Mouse (Mus musculus) megakaryocyte, adult 5-6 weeks (primary cell): ENCODE data around the gene Atad2b. TPM values are rescaled to one million over a fixed set of nuclear protein-coding genes. Genes with fewer than 3 reads are reported as not detected.
A peak's percentile ranks its signal among the peaks of the same experiment; 100 is the strongest.
"Not testable (repeated sequence)": the region's sequence is repeated elsewhere in the genome, so short reads cannot be mapped to it uniquely, and the experiment has no call there.

ENCODE experiments used
- ATAC-seq: 2 replicates; pipeline ENCODE4 v1.8.0; 2016; ENCODE audit warnings: mild to moderate bottlenecking, inconsistent platforms; ENCODE audit not compliant: poor library complexity, severe bottlenecking
- total RNA-seq, 2 experiments: library from RNA; stranded (forward) in 1 of 2; stranded (reverse) in 1 of 2; fragments of 153-499, 151-499 nt in 1 of 2; fragments of 221-1000, 200-1000 nt in 1 of 2; gene quantifications; 2 replicates each; pipeline versions ENCODE4 v1.2.3 to v1.2.4; 2015 to 2017

The Atad2b gene
- 79.0 and 90.2 TPM in 2 replicates for total RNA-seq (2015)
- total RNA-seq (2017), result 56.8 and 63.5 TPM in 2 replicates

DNA sequence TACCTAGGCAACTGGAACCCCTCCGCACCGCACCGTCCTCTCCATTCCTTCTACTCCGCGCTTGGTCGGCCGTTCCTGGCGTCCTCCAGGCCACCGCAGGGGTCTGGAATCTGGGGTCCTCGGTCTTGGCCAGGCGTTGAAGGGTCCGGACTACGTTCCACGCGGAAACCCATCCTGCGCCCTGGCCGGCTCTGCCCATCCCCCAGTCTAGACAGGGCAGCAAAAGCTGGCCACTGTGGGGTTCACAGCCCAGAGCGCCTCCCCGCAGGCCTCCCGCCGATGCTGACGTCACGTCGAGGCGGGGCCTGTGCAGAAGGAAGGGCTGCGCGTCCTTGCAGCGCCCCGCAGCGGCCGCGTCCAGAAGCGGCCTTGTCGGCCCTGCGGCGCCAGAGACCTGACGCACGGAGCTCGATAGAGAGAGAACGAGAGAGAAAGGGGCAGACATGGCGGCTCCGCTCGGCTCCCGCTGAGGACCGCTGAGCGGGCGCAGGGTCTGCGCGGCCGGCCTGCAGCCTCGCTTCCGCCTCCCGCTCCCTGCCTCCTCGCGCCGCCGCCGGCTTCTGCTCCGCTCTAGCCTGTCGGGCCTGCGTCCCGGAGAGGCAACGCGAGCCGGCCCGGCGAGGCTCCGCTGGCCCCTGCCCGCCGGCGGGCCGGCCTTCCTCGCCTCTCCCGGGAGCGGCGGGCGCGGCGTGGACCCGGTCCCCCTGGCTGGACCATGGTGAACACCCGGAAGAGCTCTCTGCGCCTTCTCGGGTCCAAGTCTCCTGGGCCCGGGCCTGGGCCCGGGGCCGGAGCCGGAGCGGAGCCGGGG lies at the start of gene Atad2b:
Atad2b (plus strand) TSS at position 360 of the 811 bp plus-strand sequence.
- peak; percentile 88 for ATAC-seq

DNA sequence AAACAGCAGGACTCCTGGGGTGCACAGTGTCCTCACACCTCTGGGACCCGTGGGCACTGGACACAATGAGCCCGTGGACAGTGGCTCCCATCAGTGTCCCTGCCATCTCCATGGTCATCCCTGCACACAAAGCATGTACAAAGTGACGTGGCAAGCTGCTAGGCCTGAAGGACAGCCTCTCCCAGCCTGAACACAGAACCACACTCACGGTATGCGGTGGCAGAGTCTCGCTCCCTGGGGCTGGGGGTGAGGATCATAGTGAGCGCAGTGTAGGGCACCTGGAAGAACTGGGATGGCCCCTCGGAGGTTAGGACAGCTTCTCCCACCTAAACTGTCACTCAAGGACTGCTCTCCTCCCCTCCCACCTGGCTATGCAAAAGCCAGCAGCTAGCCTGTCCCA lies 48.2 kb upstream of the Atad2b start:
- ATAC-seq, result no peak

DNA sequence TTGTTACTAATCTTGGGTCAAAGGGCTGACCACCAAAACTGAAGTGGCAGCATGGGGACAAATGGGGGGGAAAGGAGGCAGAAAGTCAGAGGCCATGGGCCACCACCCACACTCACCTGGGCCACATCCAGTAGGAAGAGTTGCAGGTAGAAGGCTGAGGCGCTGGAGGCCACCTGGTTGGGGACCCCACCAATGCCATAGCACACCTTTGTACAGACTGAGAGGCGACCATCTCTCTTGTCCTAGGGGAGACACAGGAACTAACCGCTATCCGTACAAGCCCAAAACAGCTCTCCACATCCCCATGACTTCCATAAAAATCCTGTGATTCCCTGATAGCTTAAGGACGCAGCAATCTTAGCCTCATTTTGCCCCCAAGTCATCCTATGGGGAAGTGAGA lies 45.9 kb upstream of the Atad2b start:
- no peak for ATAC-seq

- ATAC-seq, result no peak
Observed at GRCm38 (mm10) chr12:4872273-4872672, 44.9 kb upstream of the Atad2b start.

GRCm38 (mm10) chr12:4872983-4873477 lies 44.1 kb upstream of the Atad2b start:
- 0 out of 2 replicates have a peak, but pooled peaks have one; percentile 35 for ATAC-seq

GRCm38 (mm10) chr12:4873531-4873930 lies 43.6 kb upstream of the Atad2b start:
- no peak for ATAC-seq

DNA sequence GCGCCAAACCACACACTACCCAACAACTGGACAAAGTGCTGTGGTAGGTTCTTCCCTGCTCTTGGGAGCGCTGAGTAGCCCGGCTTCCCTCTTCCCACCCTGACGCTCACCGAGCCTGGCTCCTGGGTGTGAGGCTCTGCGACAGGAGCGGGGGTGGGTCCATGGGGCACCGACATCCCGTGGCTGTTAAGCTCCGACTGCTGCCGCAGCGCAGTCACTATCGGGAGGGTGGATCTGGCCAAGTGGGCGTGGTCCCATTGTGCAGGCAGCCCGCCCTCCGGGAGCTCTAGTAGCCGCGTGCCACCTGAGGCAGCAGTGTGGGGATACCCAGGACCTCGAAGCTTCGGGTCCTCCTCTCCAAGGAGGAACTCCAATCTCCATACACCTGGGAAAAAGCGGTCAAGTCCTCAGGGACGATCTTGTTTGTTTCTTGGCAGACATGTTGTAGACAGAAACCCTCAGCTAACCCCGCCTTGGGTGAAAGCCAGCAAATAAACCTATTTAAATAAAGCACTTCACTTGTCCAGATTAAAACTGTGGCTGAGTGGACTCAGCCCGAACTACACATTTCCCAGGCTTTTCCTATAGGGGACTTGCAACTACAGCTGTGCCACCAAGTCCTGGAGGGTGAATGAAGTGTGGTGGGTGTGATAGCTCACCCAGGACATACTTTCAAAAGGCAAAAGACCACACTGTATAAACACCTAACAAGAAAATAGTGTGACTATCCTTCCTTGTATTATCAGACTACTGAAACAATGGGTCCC lies 42.8 kb upstream of the Atad2b start, which contains the start of gene Mfsd2b:
Mfsd2b (minus strand) TSS at position 199 of the 767 bp plus-strand sequence.
- ATAC-seq, result peak; percentile 88

DNA sequence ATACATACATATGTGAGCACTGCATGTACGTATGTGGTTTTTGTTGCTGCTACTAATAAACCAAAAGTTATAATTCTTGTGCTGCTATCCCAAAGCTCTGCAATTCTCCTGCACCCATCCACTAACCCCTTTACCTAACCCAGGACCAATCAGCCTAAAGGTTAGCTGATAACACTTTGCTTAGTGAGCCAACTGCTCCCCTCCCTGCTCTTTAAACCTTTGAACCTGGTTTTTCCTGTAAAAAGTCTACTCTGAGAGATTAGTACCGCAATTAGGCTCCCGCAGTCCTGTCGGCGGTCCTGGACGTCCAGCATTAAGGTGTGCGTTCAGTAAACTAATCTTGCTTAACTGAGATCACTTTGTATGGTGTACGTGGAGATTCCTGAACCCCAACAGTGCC lies 41.5 kb upstream of the Atad2b start:
- no peak for ATAC-seq

GRCm38 (mm10) chr12:4878296-4878783 lies 38.8 kb upstream of the Atad2b start:
- no peak for ATAC-seq

GRCm38 (mm10) chr12:4879048-4879447 lies 38.1 kb upstream of the Atad2b start:
- no peak for ATAC-seq

DNA sequence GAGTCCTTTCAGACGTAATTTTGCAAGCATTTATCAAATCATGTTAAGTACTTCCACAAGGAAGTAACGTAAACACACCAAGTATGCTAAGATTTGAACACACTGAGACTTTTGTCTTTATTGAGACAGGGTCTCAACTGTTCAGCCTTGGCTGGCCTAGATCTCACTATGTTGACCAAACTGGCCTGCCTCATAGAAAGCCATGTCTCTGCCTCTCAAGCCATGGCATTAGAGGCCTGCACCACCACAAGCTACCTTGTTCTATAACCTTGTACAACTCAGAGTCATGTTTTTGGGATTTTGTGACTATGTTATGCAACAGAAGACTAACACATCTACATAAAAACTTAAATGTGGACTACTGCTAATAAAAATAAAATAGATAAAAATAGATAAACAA lies 35.1 kb upstream of the Atad2b start:
- ATAC-seq, result no peak

DNA sequence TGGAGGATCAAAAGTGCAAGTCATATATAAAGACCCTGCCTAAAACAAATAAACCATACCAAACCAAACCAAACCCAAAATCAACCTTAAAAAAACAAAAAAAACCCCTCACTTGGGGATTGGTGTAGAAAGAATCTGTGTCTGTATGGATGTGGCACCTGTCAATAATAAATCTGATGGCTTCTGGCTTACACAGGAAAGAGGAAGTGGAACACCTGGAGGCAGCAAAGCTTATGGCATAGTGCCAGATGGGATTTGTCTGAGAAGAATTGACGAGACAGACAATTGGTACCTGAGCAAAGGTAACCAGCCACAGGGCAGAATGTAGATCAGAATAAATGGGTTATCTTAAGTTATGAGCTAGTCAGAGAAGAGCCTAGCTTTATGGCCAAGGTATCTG lies 32.1 kb upstream of the Atad2b start:
- ATAC-seq, result no peak

- not testable (repeated sequence) for ATAC-seq
Observed at GRCm38 (mm10) chr12:4886581-4886980, 30.6 kb upstream of the Atad2b start.

DNA sequence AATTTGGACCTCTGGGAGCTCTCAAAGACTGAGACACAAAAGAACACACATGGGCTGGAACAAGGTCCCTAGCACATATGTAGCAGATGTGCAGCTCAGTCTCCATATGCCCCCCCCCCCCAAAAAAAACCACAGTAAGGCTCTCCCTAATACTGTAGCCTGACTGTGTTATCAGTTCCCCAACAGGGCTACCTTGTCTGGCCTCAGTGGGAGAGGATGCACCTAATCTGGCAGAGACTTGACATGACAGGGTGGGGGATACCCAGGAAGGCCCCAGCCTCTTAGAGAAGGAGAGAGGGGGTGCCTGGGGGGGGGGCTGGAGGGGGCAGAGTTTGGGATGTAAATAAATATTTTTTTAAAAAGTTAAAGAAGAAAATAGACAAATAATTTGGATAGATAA lies 28.4 kb upstream of the Atad2b start:
- no peak for ATAC-seq

- ATAC-seq, result no peak
Observed at GRCm38 (mm10) chr12:4889251-4889650, 27.9 kb upstream of the Atad2b start.

GRCm38 (mm10) chr12:4889891-4890290 lies 27.3 kb upstream of the Atad2b start:
- no peak for ATAC-seq

DNA sequence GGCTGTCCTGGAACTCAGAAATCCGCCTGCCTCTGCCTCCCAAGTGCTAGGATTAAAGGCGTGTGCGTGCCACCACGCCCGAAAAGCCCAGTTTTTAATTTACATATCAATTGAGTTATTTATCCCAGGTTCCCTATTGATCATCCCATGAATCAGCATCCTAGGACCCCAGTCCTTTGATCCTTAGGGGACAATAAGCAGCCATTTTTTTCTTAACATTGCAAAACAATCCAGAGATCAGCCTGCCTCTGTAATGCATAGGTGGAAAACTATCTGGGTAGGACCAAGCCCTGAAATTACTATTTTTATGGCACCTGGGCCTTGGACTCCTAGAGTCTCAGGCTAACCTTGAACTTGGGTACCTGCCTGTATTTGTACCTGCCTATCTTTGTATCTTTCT lies 19.1 kb upstream of the Atad2b start:
- ATAC-seq, result no peak

DNA sequence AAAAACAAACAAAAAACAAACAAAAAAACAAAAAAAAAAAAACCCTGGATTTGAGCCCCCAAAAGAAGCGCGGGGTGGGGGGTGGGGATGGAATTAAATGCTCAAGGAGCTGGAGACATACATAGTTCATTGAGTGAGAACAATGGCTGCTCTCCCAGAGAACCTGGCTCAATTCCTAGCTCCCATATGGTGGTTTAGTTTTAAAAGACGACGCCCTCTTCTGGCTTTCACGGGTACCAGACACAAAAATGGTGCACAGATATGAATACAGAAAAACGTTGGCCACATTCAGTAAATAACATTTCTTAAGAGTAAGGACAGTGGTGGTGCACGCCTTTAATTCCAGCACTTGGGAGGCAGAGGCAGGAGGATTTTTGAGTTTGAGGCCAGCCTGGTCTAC lies 11.2 kb upstream of the Atad2b start:
- ATAC-seq, result no peak

GRCm38 (mm10) chr12:4906476-4906875 lies 10.7 kb upstream of the Atad2b start:
- no peak for ATAC-seq

GRCm38 (mm10) chr12:4906951-4907906 lies 9.9 kb upstream of the Atad2b start, which contains the start of gene Ubxn2a:
Ubxn2a (minus strand) TSS chr12:4907705.
- peak; percentile 96 for ATAC-seq
